Mouse (Mus musculus): ENCODE measurements around the gene Cmss1.

The Cmss1 gene

DNA sequence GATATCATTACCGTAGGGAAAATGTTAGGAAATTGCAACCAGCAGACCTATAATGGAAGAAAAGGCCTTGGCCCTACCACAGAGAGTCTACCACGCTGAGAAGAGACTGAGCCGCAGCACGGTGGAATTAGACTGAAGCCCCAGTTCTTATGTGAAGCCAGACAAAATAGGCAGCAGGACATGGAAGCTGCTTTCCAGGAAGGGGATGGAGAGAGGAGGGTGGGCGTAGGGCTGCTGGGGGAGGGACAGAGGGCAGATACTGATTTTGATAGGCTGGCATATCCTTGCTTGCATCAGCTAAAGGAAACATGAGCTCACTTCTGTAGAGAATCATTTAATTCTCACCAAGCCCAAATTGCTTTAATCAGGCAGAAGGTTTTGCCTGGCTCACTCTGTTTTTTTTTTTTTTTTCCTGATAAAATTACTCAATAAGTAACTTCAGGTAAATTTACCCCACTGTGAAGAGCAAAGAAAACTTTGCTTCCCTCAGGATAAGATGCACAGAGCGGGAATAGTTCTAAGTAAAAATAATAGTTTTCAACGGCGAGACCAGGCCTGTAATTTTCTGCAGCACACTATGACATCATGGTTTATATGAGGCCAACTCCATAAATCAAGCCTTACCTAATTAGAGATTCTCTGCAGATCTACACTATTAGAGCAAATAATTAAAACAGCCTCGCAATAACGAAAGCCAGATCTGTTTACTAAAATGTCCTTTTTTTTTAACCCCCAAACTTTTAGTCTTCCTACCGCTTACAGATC, 169.0 kb downstream of the Cmss1 start:
- in situ Hi-C loops (cut with MboI, MseI): no loop called here

DNA sequence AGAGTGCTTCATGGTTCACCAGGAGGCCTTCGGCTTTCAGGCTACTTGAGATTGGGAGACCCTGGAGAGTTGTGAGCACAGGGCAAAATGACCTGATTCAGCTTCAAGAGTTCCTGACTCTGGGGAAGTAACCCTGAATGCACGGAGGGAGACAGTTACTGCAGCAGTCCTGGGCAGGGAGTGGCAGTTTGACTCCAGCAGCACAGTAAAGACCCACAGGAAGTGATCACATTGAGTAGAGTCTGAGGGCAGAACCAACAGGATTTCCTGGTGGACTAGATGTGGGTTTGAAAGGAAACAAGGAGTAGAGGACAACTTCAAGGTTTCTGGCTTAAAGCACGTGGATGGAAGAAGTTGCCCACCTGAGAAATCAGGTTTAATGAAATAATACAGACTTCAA, 172.0 kb downstream of the Cmss1 start:
- in situ Hi-C loops (cut with MboI, MseI): no loop called here

- in situ Hi-C loops (cut with MboI, MseI): no loop called here
These were observed 173.0 kb downstream of the Cmss1 start for GRCm38 (mm10) chr16:57433671-57434070.

DNA sequence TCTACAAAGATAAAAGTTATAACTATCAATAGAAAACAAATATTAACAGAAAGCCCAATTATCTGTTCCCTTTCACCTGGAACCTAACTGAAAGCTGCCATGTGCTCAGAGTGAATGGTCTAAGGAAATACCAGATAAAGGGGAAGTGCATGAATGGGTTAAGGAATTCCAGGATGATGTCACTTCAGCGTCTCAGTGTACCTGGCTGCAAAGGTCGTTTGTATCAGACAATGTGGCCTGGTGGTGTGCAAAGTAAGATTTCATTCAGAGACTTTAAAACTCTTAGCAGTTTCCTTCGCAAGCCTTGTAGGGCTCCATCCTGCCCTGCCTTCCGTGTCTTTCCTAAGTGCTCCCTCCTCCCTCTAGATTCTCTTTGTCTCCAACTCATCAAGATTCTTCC, 173.5 kb downstream of the Cmss1 start:
- in situ Hi-C loops (cut with MboI, MseI): no loop called here

- in situ Hi-C loops (cut with MboI, MseI): no loop called here
These were observed 175.4 kb downstream of the Cmss1 start for GRCm38 (mm10) chr16:57431294-57431693.

GRCm38 (mm10) chr16:57428977-57429376, 177.7 kb downstream of the Cmss1 start:
- in situ Hi-C loops (cut with MboI, MseI): no loop called here

DNA sequence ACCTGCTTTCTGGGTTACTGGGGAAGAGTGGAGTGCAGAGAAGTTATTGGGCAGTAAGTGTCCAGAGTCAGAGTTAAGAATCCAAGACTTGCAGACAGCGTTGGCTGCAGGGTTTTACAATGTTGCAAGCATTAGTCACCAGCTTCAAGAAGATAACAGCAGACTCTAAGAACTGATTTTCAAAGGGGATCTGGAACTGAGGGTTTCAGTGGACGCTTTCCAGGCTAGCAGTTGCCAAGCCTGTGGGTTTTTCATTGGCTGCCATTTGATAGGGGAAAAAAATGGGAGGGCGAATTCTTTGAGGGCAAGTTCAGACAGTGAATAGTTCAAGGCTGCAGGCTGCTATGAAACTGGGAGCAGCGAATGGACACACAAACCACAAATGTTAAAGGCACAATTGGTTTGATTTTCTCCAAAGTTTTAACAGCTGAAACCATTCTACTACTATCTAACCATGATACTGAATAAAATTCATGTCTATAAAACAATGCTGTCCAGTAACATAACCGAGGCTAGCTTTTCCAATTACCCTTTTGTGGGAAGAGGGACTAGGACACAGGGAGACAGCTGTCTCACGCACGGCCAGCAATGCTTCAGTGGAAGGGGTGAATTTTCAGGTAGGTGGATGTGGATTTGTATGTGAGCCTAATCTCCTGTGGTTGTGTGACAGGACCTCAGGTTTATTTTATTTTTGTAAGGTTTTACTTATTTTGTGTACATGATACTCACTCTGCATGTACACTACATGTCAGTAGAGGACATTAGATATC, 179.0 kb downstream of the Cmss1 start:
- in situ Hi-C loops (cut with MboI, MseI): no loop called here

GRCm38 (mm10) chr16:57426680-57427079, 180.0 kb downstream of the Cmss1 start:
- in situ Hi-C loops (cut with MboI, MseI): no loop called here

DNA sequence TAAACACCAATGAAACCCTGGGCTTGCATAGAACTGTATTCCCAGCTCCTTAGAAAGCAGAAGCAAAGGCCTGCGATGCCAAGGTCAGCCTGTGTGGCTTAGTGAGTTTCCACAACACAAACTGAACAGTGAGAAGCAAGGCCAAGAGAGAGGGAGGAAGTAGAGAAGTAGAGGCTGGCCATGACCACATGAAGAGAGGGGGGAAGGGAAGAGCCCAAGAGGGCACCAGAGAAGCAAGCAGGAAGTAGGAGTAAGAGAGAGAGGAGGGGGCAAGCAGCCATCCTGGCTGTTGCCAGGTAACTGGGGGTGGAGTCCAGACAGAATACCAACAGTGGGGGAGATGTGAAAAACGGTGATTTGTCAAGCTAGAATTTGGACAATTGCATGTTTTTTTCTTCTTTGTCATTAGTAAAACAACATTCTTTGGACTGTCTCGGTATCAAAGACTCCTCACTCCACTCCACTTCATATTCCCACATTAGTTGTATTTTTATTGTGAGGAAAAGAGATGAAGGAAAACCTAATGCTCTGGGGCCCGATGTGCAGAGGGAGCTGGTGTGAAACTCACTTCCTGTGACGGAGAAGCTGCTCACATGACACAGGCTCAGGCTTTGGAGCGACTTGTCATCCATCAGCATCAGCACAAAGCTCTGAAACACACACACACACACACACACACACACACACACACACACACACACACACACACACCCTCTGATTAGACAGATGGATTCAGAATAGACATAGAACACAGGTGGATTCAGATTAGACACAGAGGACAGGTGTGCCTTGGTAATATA, 183.5 kb downstream of the Cmss1 start:
- in situ Hi-C loops (cut with MboI, MseI): loop anchor here in 1 of 2 experiments (5.0 kb wide), 1 partner anchor 69 kb away; no protein-coding TSS in a partner anchor

- in situ Hi-C loops (cut with MboI, MseI): loop anchor here in 1 of 2 experiments (5.0 kb wide), 1 partner anchor 70 kb away; no protein-coding TSS in a partner anchor
These were observed 184.8 kb downstream of the Cmss1 start for GRCm38 (mm10) chr16:57421680-57422417.

DNA sequence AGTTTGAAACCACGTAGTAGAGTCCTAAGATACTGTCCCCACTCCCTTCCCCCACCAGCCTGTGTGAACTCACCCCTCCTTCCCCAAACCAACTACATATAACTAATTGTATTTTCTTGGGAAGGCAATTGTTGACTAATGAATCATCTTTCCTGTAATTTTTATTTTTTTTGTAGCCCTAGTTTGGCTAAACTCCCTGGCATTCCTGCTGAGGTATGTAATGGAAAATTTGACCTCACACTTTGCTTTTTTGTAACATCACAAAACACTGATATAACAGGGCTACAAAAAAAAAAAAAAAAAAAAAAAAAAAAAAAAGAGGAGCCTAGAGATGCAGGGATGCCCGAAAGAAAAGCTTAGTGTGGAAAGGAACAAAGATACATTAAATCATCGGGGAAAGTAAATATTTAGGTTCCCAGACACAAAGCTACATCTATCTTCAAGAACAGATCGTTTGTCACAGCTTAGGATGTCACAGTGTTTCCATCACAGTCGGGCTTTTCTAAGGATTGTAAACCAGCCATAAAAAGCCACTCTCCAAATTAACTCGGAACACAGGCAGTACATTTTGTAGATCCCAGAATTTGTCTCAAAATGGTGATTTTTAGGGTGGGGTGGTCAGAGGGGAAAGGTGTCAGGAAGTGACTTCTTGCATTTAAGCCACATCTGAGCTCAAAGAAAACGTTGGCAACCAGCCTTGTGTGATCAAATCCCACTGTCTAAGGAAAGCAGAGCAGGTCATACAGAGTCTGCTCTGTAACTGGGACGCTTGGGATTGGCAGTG, 185.7 kb downstream of the Cmss1 start:
- in situ Hi-C loops (cut with MboI, MseI): loop anchor here in 1 of 2 experiments (5.0 kb wide), 1 partner anchor 71 kb away; no protein-coding TSS in a partner anchor

DNA sequence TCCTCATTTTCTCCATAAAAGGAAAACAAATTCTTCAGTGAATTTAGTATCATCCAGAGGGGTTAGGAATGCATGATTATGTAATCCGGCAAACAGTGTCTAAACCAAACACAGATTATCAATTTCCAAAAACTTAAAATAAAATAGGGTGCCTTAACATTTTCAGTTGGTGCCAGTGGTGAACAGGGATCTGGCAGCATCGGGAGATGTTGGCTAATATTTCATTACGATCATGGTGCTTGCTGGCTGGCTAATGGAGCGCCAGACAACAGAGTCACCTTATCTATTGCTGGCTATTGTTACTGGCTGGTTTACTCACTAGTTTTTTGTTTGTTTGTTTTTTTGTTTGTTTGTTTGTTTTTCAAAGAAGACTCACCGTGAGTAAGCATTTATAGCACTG, 186.8 kb downstream of the Cmss1 start:
- in situ Hi-C loops (cut with MboI, MseI): loop anchor here in 1 of 2 experiments (5.0 kb wide), 1 partner anchor 72 kb away; no protein-coding TSS in a partner anchor

DNA sequence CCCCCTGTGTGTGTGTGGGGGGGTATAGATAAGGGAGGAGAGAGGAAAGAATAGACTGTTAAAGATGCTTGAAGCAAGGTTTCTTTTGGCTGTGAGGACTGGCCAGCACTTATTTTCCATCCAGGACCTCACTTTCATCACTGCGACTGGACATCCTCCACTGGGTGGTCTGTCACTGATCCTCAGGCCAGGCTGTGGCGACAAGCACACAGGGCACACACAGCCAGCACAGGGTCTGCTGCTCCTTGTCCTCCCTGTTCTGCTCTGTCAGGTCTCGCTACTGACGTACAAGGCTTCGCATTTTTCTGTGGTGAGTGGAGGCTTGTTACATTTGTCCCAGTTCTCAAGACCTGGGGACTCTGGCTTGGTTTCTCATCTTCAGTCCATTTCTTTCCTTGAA, 187.3 kb downstream of the Cmss1 start:
- in situ Hi-C loops (cut with MboI, MseI): no loop called here

GRCm38 (mm10) chr16:57417955-57418354, 188.7 kb downstream of the Cmss1 start:
- in situ Hi-C loops (cut with MboI, MseI): no loop called here

GRCm38 (mm10) chr16:57417017-57417416, 189.6 kb downstream of the Cmss1 start:
- in situ Hi-C loops (cut with MboI, MseI): no loop called here

DNA sequence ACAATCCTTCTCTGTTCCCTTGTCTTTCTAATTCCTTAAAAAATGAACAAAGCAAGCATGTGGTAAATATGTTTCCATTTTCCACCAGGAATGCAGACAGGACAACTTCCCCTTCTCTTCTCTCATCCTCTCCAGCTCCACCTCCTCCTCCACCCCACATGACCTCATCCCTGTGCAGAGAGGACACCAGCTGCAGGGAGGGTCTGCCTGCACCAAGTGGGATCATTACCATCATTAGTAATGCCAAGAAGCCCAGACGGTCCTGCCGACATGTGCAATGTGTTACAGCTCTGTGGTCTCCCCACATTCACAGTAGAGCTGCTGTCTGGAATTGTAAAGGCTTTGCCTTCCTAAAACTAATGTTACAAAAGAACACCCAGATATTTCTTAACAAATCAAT, 190.6 kb downstream of the Cmss1 start:
- in situ Hi-C loops (cut with MboI, MseI): no loop called here

DNA sequence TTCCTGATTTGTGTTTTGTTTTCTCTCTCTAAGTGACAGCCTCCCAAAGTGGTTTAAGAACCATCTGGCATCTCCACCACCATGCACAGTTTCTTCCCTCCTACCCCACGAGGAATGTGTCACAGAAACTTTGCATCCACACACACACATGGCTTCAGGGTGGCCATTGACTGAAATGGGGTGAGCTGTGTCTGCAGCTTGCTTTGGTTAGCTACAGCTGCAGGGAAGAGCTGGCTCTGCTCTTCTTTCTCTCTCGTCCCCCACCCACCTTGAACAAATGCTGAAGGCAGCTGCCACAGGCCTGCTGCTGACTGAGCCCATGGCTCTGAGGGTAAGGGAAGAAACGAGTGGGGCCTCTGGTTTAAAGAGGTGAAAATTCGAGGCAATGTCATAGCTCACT, 193.9 kb downstream of the Cmss1 start:
- in situ Hi-C loops (cut with MboI, MseI): no loop called here

- in situ Hi-C loops (cut with MboI, MseI): no loop called here
These were observed 202.8 kb downstream of the Cmss1 start for GRCm38 (mm10) chr16:57403825-57404224.

DNA sequence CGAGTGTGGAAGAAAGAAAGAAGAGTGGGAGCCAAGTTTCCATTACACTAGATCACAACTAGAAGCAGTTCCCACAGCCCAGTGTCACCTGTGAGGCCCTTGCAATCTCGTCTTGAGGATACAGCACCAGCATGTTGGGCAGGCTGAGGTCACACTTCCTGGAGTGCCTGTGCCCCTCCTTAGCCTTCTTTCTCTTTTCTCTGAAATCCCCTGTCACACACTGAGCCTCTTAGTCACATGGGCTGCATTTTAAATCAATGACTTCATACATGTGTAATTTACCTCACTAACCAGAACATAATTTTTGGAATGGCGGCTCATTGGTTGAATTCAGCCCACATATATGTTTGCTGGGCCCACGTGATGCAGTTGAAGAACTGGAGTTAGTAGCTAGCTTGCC, 203.8 kb downstream of the Cmss1 start:
- in situ Hi-C loops (cut with MboI, MseI): no loop called here

- in situ Hi-C loops (cut with MboI, MseI): no loop called here
These were observed 205.0 kb downstream of the Cmss1 start for GRCm38 (mm10) chr16:57401702-57402101.
